Mouse (Mus musculus) retina, embryonic 14.5 days (tissue): ENCODE results near the gene Znrf4.
A peak's percentile ranks its signal among the peaks of the same experiment; 100 is the strongest.

ENCODE experiments used
- DNase-seq: peaks from one replicate; pipeline ENCODE4 v3.0.0-alpha.2; 2015; ENCODE audit warnings: low spot score

The Znrf4 gene

GRCm38 (mm10) chr17:56490438-56491152 is 21.6 kb downstream of the Znrf4 start:
- DNase-seq: no peak

- peak; percentile 85 for DNase-seq
Measured at GRCm38 (mm10) chr17:56488028-56488427, 24.2 kb downstream of the Znrf4 start.

- DNase-seq: peak; percentile 86
Measured at GRCm38 (mm10) chr17:56487441-56487888, 24.8 kb downstream of the Znrf4 start.

GRCm38 (mm10) chr17:56485926-56486325 is 26.3 kb downstream of the Znrf4 start:
- no peak for DNase-seq

- no peak for DNase-seq
Measured at GRCm38 (mm10) chr17:56485118-56485517, 27.1 kb downstream of the Znrf4 start.

GRCm38 (mm10) chr17:56482671-56483070 is 29.6 kb downstream of the Znrf4 start:
- DNase-seq: no peak

GRCm38 (mm10) chr17:56479358-56479757 is 32.9 kb downstream of the Znrf4 start:
- peak; percentile 88 for DNase-seq

GRCm38 (mm10) chr17:56478191-56478611 is 34.0 kb downstream of the Znrf4 start:
- DNase-seq: no peak

GRCm38 (mm10) chr17:56477191-56477818 is 34.9 kb downstream of the Znrf4 start:
- no peak for DNase-seq

- peak; percentile 97 for DNase-seq
Measured at GRCm38 (mm10) chr17:56476402-56476752, 35.9 kb downstream of the Znrf4 start, which contains the start of gene Ptprs. TSS of gene Ptprs (minus strand) at chr17:56476483.

GRCm38 (mm10) chr17:56475584-56476401 is 36.4 kb downstream of the Znrf4 start:
- DNase-seq: peak; percentile 34

- DNase-seq: peak; percentile 82
Measured at GRCm38 (mm10) chr17:56474831-56475581, 37.2 kb downstream of the Znrf4 start.

- no peak for DNase-seq
Measured at GRCm38 (mm10) chr17:56474311-56474830, 37.9 kb downstream of the Znrf4 start.

GRCm38 (mm10) chr17:56473611-56473905 is 38.7 kb downstream of the Znrf4 start:
- no peak for DNase-seq

- DNase-seq: peak; percentile 72
Measured at GRCm38 (mm10) chr17:56472733-56473610, 39.3 kb downstream of the Znrf4 start.

- peak; percentile 37 for DNase-seq
Measured at GRCm38 (mm10) chr17:56472121-56472520, 40.1 kb downstream of the Znrf4 start.

GRCm38 (mm10) chr17:56471136-56471535 is 41.1 kb downstream of the Znrf4 start:
- DNase-seq: no peak

GRCm38 (mm10) chr17:56470571-56470970 is 41.7 kb downstream of the Znrf4 start:
- DNase-seq: peak; percentile 20

GRCm38 (mm10) chr17:56470001-56470436 is 42.2 kb downstream of the Znrf4 start:
- DNase-seq: peak; percentile 33

GRCm38 (mm10) chr17:56469275-56469674 is 43.0 kb downstream of the Znrf4 start:
- DNase-seq: peak; percentile 27

- DNase-seq: peak; percentile 45
Measured at GRCm38 (mm10) chr17:56468870-56469269, 43.4 kb downstream of the Znrf4 start.
